Mouse (Mus musculus): ENCODE results near the gene Rtca. TPM values are rescaled to one million over a fixed set of nuclear protein-coding genes. Genes with fewer than 3 reads are reported as not detected.

Gene Rtca
- polyA plus RNA-seq, 1 experiment = 51.0 TPM

- Histone ChIP-seq H3K79me2 (ENCODE audit: control insufficient read depth, insufficient read depth) (no peaks in the 10 kb centered on the region), H3K4me2 (ENCODE audit: low read depth) (no peak overlapping the region), H3ac (ENCODE audit: control insufficient read depth, insufficient read length) (no peak overlapping the region), H3K36me3 (ENCODE audit: control insufficient read depth, insufficient read depth) (peaks cover 7% of the 10 kb centered on the region), H3K4me3 (no peak overlapping the region), H3K27me3 (ENCODE audit: control insufficient read depth, insufficient read depth, insufficient read length) (no peaks in the 10 kb centered on the region)
- no peak for TF ChIP-seq SRF (IDR thresholded peaks at IDR 0.05; ENCODE audit: control insufficient read depth, insufficient read length, low read depth)
- no peak for TF ChIP-seq MYOG (IDR thresholded peaks at IDR 0.05; ENCODE audit: control insufficient read depth in 1 of 3, insufficient read depth in 1 of 3, insufficient read length in 2 of 3, low read depth in 2 of 3)
- TF ChIP-seq MAX (IDR thresholded peaks at IDR 0.05; ENCODE audit: low read depth) = no peak
- TF ChIP-seq TCF12 (IDR thresholded peaks at IDR 0.05; ENCODE audit: insufficient read depth, poor library complexity, severe bottlenecking) = no peak
- no peak for TF ChIP-seq E2F4 (IDR thresholded peaks at IDR 0.05; ENCODE audit: insufficient read depth)
- TF ChIP-seq TCF3 (IDR thresholded peaks at IDR 0.05; ENCODE audit: insufficient read length, low read depth) = no peak
- TF ChIP-seq REST (IDR thresholded peaks at IDR 0.05; ENCODE audit: insufficient read depth, insufficient read length) = no peak
- no peak for TF ChIP-seq POLR2A (IDR thresholded peaks at IDR 0.05; ENCODE audit: insufficient read length, low read depth)
- no peak for TF ChIP-seq CEBPB (IDR thresholded peaks at IDR 0.05; ENCODE audit: insufficient read depth, poor library complexity, severe bottlenecking)
- no peak for TF ChIP-seq USF1 (IDR thresholded peaks at IDR 0.05; ENCODE audit: low read depth)
- no peak for TF ChIP-seq POLR2AphosphoS2 (IDR thresholded peaks at IDR 0.05; ENCODE audit: insufficient read length, low read depth)
- no peak for TF ChIP-seq MYOD1 (IDR thresholded peaks at IDR 0.05; ENCODE audit: control insufficient read depth in 1 of 3, insufficient read length in 2 of 3, low read depth in 2 of 3)
Measured at GRCm38 (mm10) chr3:116542070-116542469, 34.1 kb upstream of the Rtca start.

- H3K27me3 ChIP-seq (ENCODE audit: control insufficient read depth, insufficient read depth, insufficient read length) = no peaks in the 10 kb centered on the region
- no peak overlapping the region for H3K4me3 ChIP-seq
- TF ChIP-seq TCF12 (IDR thresholded peaks at IDR 0.05; ENCODE audit: insufficient read depth, poor library complexity, severe bottlenecking) = no peak
- TF ChIP-seq USF1 (IDR thresholded peaks at IDR 0.05; ENCODE audit: low read depth) = no peak
- no peak for TF ChIP-seq SRF (IDR thresholded peaks at IDR 0.05; ENCODE audit: control insufficient read depth, insufficient read length, low read depth)
- TF ChIP-seq POLR2A (IDR thresholded peaks at IDR 0.05; ENCODE audit: insufficient read length, low read depth) = no peak
- TF ChIP-seq REST (IDR thresholded peaks at IDR 0.05; ENCODE audit: insufficient read depth, insufficient read length) = no peak
- no peak for TF ChIP-seq POLR2AphosphoS2 (IDR thresholded peaks at IDR 0.05; ENCODE audit: insufficient read length, low read depth)
- no peak for TF ChIP-seq E2F4 (IDR thresholded peaks at IDR 0.05; ENCODE audit: insufficient read depth)
- TF ChIP-seq CEBPB (IDR thresholded peaks at IDR 0.05; ENCODE audit: insufficient read depth, poor library complexity, severe bottlenecking) = no peak
- no peak for TF ChIP-seq MYOG (IDR thresholded peaks at IDR 0.05; ENCODE audit: control insufficient read depth in 1 of 3, insufficient read depth in 1 of 3, insufficient read length in 2 of 3, low read depth in 2 of 3)
- no peak for TF ChIP-seq MYOD1 (IDR thresholded peaks at IDR 0.05; ENCODE audit: control insufficient read depth in 1 of 3, insufficient read length in 2 of 3, low read depth in 2 of 3)
- no peak for TF ChIP-seq MAX (IDR thresholded peaks at IDR 0.05; ENCODE audit: low read depth)
- TF ChIP-seq TCF3 (IDR thresholded peaks at IDR 0.05; ENCODE audit: insufficient read length, low read depth) = no peak
- H3ac ChIP-seq (ENCODE audit: control insufficient read depth, insufficient read length) = no peak overlapping the region
- peaks cover 7% of the 10 kb centered on the region for H3K36me3 ChIP-seq (ENCODE audit: control insufficient read depth, insufficient read depth)
- H3K79me2 ChIP-seq (ENCODE audit: control insufficient read depth, insufficient read depth) = no peaks in the 10 kb centered on the region
- H3K4me2 ChIP-seq (ENCODE audit: low read depth) = no peak overlapping the region
Measured at GRCm38 (mm10) chr3:116537200-116537573, 29.2 kb upstream of the Rtca start.

- TF ChIP-seq USF1 (IDR thresholded peaks at IDR 0.05; ENCODE audit: low read depth) (no peak), TCF3 (IDR thresholded peaks at IDR 0.05; ENCODE audit: insufficient read length, low read depth) (no peak), TCF12 (IDR thresholded peaks at IDR 0.05; ENCODE audit: insufficient read depth, poor library complexity, severe bottlenecking) (no peak), POLR2AphosphoS2 (IDR thresholded peaks at IDR 0.05; ENCODE audit: insufficient read length, low read depth) (no peak), POLR2A (IDR thresholded peaks at IDR 0.05; ENCODE audit: insufficient read length, low read depth) (no peak), REST (IDR thresholded peaks at IDR 0.05; ENCODE audit: insufficient read depth, insufficient read length) (no peak), MAX (IDR thresholded peaks at IDR 0.05; ENCODE audit: low read depth) (no peak), E2F4 (IDR thresholded peaks at IDR 0.05; ENCODE audit: insufficient read depth) (no peak), MYOD1 (IDR thresholded peaks at IDR 0.05; ENCODE audit: control insufficient read depth in 1 of 3, insufficient read length in 2 of 3, low read depth in 2 of 3) (no peak), CEBPB (IDR thresholded peaks at IDR 0.05; ENCODE audit: insufficient read depth, poor library complexity, severe bottlenecking) (no peak), SRF (IDR thresholded peaks at IDR 0.05; ENCODE audit: control insufficient read depth, insufficient read length, low read depth) (no peak), MYOG (IDR thresholded peaks at IDR 0.05; ENCODE audit: control insufficient read depth in 1 of 3, insufficient read depth in 1 of 3, insufficient read length in 2 of 3, low read depth in 2 of 3) (no peak)
- Histone ChIP-seq H3ac (ENCODE audit: control insufficient read depth, insufficient read length) (no peak overlapping the region), H3K4me2 (ENCODE audit: low read depth) (no peak overlapping the region), H3K36me3 (ENCODE audit: control insufficient read depth, insufficient read depth) (peaks cover 7% of the 10 kb centered on the region), H3K27me3 (ENCODE audit: control insufficient read depth, insufficient read depth, insufficient read length) (no peaks in the 10 kb centered on the region), H3K4me3 (no peak overlapping the region), H3K79me2 (ENCODE audit: control insufficient read depth, insufficient read depth) (no peaks in the 10 kb centered on the region)
Measured at GRCm38 (mm10) chr3:116536428-116537199, 28.6 kb upstream of the Rtca start.

DNA sequence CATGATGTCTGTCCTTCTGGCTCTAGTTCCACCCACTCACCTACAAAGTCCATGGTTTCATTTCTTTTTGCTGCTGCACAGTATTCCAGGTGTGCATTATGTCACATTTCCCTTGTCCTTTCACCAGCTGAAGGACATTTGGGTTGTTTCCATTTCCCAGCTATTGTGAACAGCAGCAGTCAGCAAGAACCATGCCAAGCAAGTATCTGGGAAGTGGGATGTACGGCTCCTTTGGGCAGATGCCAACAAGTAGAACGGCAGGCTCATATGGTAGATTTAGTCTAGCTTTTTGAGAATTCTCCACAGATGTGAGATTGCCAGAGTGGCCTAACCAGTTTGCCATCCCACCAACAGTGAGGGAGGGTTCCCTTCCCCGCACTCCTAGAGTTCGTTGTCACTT is 22.8 kb upstream of the Rtca start:
- Histone ChIP-seq H3K79me2 (ENCODE audit: control insufficient read depth, insufficient read depth) (no peaks in the 10 kb centered on the region), H3K36me3 (ENCODE audit: control insufficient read depth, insufficient read depth) (no peaks in the 10 kb centered on the region), H3ac (ENCODE audit: control insufficient read depth, insufficient read length) (no peak overlapping the region), H3K4me3 (no peak overlapping the region), H3K27me3 (ENCODE audit: control insufficient read depth, insufficient read depth, insufficient read length) (no peaks in the 10 kb centered on the region), H3K4me2 (ENCODE audit: low read depth) (no peak overlapping the region)
- TF ChIP-seq USF1 (IDR thresholded peaks at IDR 0.05; ENCODE audit: low read depth) = no peak
- no peak for TF ChIP-seq E2F4 (IDR thresholded peaks at IDR 0.05; ENCODE audit: insufficient read depth)
